Mouse (Mus musculus): Measurements from ENCODE around the gene Pkn1.

Pkn1 gene

GRCm38 (mm10) chr8:83693609-83694236 is 5.3 kb downstream of the Pkn1 start:
- DNase-seq (ENCODE audit: low read depth, low spot score) = no peak

GRCm38 (mm10) chr8:83689264-83689663 is 9.7 kb downstream of the Pkn1 start:
- DNase-seq (ENCODE audit: low read depth, low spot score) = no peak

- DNase-seq (ENCODE audit: low read depth, low spot score) = no peak
Measured at GRCm38 (mm10) chr8:83684517-83684916, 14.5 kb downstream of the Pkn1 start.

- no peak for DNase-seq (ENCODE audit: low read depth, low spot score)
Measured at GRCm38 (mm10) chr8:83681099-83681498, 17.9 kb downstream of the Pkn1 start.

GRCm38 (mm10) chr8:83680603-83681002 is 18.4 kb downstream of the Pkn1 start:
- DNase-seq (ENCODE audit: low read depth, low spot score) = no peak

- DNase-seq (ENCODE audit: low read depth, low spot score) = no peak
Measured at GRCm38 (mm10) chr8:83679866-83680265, 19.1 kb downstream of the Pkn1 start.

GRCm38 (mm10) chr8:83674497-83674896 is 24.5 kb downstream of the Pkn1 start:
- no peak for DNase-seq (ENCODE audit: low read depth, low spot score)

- DNase-seq (ENCODE audit: low read depth, low spot score) = no peak
Measured at GRCm38 (mm10) chr8:83672936-83673335, 26.0 kb downstream of the Pkn1 start.

GRCm38 (mm10) chr8:83669013-83669412 is 30.0 kb downstream of the Pkn1 start:
- no peak for DNase-seq (ENCODE audit: low read depth, low spot score)

- DNase-seq (ENCODE audit: low read depth, low spot score) = peak; percentile 87
Measured at GRCm38 (mm10) chr8:83668010-83668916, 30.7 kb downstream of the Pkn1 start.

GRCm38 (mm10) chr8:83667526-83667925 is 31.5 kb downstream of the Pkn1 start:
- no peak for DNase-seq (ENCODE audit: low read depth, low spot score)

GRCm38 (mm10) chr8:83666866-83667234 is 32.1 kb downstream of the Pkn1 start:
- DNase-seq (ENCODE audit: low read depth, low spot score) = no peak

GRCm38 (mm10) chr8:83665969-83666865 is 32.8 kb downstream of the Pkn1 start, which contains the start of gene Ptger1:
Gene Ptger1 (plus strand): TSS chr8:83666678.
- DNase-seq (ENCODE audit: low read depth, low spot score) = no peak

GRCm38 (mm10) chr8:83664931-83665625 is 33.9 kb downstream of the Pkn1 start:
- DNase-seq (ENCODE audit: low read depth, low spot score) = no peak

GRCm38 (mm10) chr8:83664096-83664495 is 34.9 kb downstream of the Pkn1 start:
- no peak for DNase-seq (ENCODE audit: low read depth, low spot score)

GRCm38 (mm10) chr8:83662421-83662826 is 36.6 kb downstream of the Pkn1 start:
- peak; percentile 96 for DNase-seq (ENCODE audit: low read depth, low spot score)

- DNase-seq (ENCODE audit: low read depth, low spot score) = no peak
Measured at GRCm38 (mm10) chr8:83660995-83661680, 37.8 kb downstream of the Pkn1 start.

- DNase-seq (ENCODE audit: low read depth, low spot score) = no peak
Measured at GRCm38 (mm10) chr8:83660545-83660944, 38.4 kb downstream of the Pkn1 start.

- DNase-seq (ENCODE audit: low read depth, low spot score) = no peak
Measured at GRCm38 (mm10) chr8:83656484-83657246, 42.3 kb downstream of the Pkn1 start.

GRCm38 (mm10) chr8:83656043-83656442 is 42.9 kb downstream of the Pkn1 start:
- DNase-seq (ENCODE audit: low read depth, low spot score) = no peak
